Mouse (Mus musculus): ENCODE results near the gene Entpd7. TPM values are rescaled to one million over a fixed set of nuclear protein-coding genes. Genes with fewer than 3 reads are reported as not detected.

Gene Entpd7
- polyA plus RNA-seq, 1 experiment from 2014 or later: 6.7 TPM

DNA sequence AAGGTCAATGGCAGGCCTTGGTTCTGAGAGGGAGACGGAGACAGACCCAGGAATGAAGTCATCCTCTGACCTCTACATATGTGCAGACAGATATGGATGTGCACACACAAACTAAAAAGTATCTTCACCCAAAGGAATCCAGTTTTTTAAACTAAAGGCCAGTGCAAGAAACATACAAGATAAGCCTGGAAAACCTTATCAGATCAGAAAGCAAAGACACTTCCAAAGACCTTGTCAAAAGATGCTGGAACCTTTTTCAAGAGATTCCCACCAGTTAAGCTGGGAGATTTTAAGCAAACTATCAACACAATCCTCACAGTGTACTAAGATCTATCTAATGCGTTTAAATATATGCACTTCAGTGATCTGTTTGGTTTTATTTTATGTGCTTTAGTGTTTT, 60.5 kb downstream of the Entpd7 start:
- 96% methylated on average over 2 of the region's 2 CpGs for WGBS
- no peak overlapping the region for H3K9ac ChIP-seq (ENCODE audit: low read length)
- H3K9me3 ChIP-seq (replicated peaks; ENCODE audit: control insufficient read depth, low read length): no peaks in the 10 kb centered on the region
- no peaks in the 10 kb centered on the region; the same call in 1 of the 2 replicates for H3K4me1 ChIP-seq (ENCODE audit: control insufficient read depth, insufficient read depth, low read length)
- no peak overlapping the region for H3K27ac ChIP-seq (ENCODE audit: low read depth, low read length)
- H3K4me2 ChIP-seq (ENCODE audit: low read length): no peak overlapping the region
- DNase-seq (ENCODE audit: low spot score) (no peak), ATAC-seq (no peak)
- no peak overlapping the region for H3K4me3 ChIP-seq (ENCODE audit: low read depth, low read length)
- peaks cover 57% of the 10 kb centered on the region for H3K36me3 ChIP-seq (ENCODE audit: control insufficient read depth, insufficient read depth, low read length)
- H3K27me3 ChIP-seq (replicated peaks; ENCODE audit: control insufficient read depth, insufficient read depth, low read length): no peaks in the 10 kb centered on the region

DNA sequence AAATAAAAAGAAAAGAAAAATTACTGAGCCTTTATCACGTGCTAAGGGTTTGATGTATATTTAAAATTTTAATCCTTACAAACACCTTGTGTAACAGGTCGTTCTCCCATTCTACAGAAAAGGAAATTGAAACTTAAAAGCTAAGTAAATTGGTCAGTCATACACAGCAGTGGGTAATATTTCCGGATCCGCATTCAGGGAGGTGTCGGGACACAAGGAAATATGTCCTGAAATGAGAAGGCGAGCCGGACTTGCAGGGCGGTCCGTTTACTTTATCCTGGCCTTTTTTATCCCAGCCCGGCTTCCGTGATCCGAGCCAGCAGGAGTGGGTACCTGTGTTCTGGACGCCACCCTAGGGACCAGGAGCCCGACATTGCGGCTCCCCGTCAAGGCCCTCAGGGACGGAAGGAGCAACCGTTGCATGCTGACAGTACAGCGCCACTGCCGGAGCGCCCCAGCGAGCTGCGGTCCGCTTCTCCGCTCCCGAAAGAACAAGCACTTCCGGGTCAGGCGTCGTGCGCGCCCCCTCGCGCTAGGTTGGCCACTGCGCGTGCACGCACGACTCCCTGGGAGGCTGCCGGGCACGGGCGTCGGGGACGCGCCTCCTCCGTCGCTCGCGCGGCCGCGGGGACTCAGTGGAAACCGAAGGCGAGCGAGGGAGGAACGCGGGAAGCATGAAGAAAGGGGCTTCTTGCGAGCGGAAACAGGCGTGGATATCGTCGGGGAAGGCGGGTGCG, 63.2 kb downstream of the Entpd7 start, which contains the start of the genes Cutc and Cox15:
TSS of gene Cutc (plus strand) at position 508 of the 737 bp plus-strand sequence.
TSS of gene Cox15 (minus strand) at position 512 of the 737 bp plus-strand sequence.
- Histone ChIP-seq H3K27me3 (replicated peaks; ENCODE audit: control insufficient read depth, insufficient read depth, low read length) (no peaks in the 10 kb centered on the region), H3K27ac (ENCODE audit: low read depth, low read length) (peak within 1 kb of the TSS; percentile 90), H3K36me3 (ENCODE audit: control insufficient read depth, insufficient read depth, low read length) (peaks cover 32% of the 10 kb centered on the region), H3K9ac (ENCODE audit: low read length) (peak within 1 kb of the TSS; percentile 68), H3K4me3 (ENCODE audit: low read depth, low read length) (peak within 1 kb of the TSS; percentile 55), H3K9me3 (replicated peaks; ENCODE audit: control insufficient read depth, low read length) (no peaks in the 10 kb centered on the region), H3K4me2 (ENCODE audit: low read length) (peak within 1 kb of the TSS; percentile 67), H3K4me1 (ENCODE audit: control insufficient read depth, insufficient read depth, low read length) (no peaks in the 10 kb centered on the region; the same call in 1 of the 2 replicates)
- 1% methylated on average over 60 of the region's 62 CpGs for WGBS
- DNase-seq (ENCODE audit: low spot score) (peak; percentile 98), ATAC-seq (peak; percentile 94)

DNA sequence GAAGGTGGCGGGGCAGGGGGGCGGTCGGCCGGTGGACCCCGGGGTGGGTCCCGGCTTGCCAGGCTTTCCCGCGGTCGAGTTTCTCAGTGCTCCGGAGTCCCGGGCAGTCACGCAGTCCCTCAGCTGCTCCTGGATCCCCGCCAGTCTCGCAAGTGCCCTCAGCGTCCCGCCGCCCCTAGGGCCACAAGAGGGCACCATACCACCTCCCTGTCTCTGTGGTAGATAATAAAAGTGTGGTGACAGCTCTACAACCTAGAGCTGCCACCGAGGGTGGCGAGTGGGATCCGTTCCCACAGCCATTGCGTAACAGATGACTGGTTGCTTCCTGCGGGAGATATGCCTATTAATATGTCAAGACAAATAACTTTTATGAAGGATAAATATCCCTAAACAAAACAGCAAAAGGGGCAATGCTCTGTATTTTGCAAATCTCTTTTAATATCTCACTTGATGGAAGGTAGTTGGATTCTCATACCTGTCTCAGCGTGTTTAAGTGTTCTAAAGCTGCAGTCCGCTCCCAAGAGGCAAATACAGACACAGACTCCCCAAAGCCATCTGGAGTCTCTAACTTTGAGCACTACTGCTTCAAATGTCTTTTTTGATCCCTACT, 63.9 kb downstream of the Entpd7 start:
- peak overlapping the region; percentile 55 for H3K4me3 ChIP-seq (ENCODE audit: low read depth, low read length)
- WGBS: 2% methylated on average over 23 of the region's 24 CpGs
- peak overlapping the region; percentile 67 for H3K4me2 ChIP-seq (ENCODE audit: low read length)
- ATAC-seq (peak; percentile 89), DNase-seq (ENCODE audit: low spot score) (peak; percentile 85)
- H3K27me3 ChIP-seq (replicated peaks; ENCODE audit: control insufficient read depth, insufficient read depth, low read length): no peaks in the 10 kb centered on the region
- peak overlapping the region; percentile 90 for H3K27ac ChIP-seq (ENCODE audit: low read depth, low read length)
- peak overlapping the region; percentile 68 for H3K9ac ChIP-seq (ENCODE audit: low read length)
- H3K36me3 ChIP-seq (ENCODE audit: control insufficient read depth, insufficient read depth, low read length): peaks cover 25% of the 10 kb centered on the region
- H3K4me1 ChIP-seq (ENCODE audit: control insufficient read depth, insufficient read depth, low read length): no peaks in the 10 kb centered on the region; the same call in 1 of the 2 replicates
- H3K9me3 ChIP-seq (replicated peaks; ENCODE audit: control insufficient read depth, low read length): no peaks in the 10 kb centered on the region

DNA sequence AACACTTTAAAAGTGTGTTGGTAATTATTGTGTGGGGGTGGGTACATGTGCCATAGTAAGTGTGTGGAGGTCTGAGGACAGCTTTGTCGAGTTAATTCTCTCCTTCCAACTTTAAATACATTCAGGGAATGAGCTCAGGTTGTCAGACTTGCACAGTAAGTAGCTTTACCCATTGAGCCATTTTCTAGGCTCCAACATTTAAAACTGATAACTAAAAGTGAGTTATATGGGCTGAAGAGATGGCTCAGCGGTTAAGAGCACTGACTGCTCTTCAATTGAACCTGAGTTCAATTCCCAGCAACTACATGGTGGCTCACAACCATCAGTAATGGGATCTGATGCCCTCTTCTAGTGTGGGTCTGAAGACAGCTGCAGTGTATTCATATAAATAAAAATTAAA, 64.8 kb downstream of the Entpd7 start:
- H3K9ac ChIP-seq (ENCODE audit: low read length): no peak overlapping the region
- H3K4me2 ChIP-seq (ENCODE audit: low read length): no peak overlapping the region
- H3K27me3 ChIP-seq (replicated peaks; ENCODE audit: control insufficient read depth, insufficient read depth, low read length): no peaks in the 10 kb centered on the region
- DNase-seq (ENCODE audit: low spot score) (no peak), ATAC-seq (no peak)
- peaks cover 16% of the 10 kb centered on the region for H3K36me3 ChIP-seq (ENCODE audit: control insufficient read depth, insufficient read depth, low read length)
- H3K4me3 ChIP-seq (ENCODE audit: low read depth, low read length): no peak overlapping the region
- no peaks in the 10 kb centered on the region for H3K9me3 ChIP-seq (replicated peaks; ENCODE audit: control insufficient read depth, low read length)
- no peaks in the 10 kb centered on the region; the same call in 1 of the 2 replicates for H3K4me1 ChIP-seq (ENCODE audit: control insufficient read depth, insufficient read depth, low read length)
- 74% methylated on average over 2 of the region's 2 CpGs for WGBS
- H3K27ac ChIP-seq (ENCODE audit: low read depth, low read length): no peak overlapping the region

DNA sequence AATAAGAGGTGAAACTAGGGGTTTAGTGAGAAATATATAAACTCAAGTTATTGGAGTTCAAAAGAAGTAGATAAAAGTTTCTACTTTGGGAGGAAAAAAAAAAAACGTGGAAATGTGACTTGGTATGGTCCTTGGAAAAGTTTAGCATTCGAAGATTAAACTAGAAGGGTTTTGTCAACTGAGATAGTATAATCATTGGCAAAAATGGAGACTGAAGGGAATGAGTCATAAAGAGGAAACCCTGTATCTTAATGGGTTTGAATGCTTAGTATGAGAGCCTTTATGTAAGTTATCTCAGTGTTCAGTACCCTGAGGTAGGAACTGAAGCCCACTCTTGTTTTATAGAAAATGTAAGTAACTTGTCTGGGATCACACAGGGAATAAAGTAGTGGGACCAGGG, 65.4 kb downstream of the Entpd7 start:
- no peaks in the 10 kb centered on the region for H3K27me3 ChIP-seq (replicated peaks; ENCODE audit: control insufficient read depth, insufficient read depth, low read length)
- H3K9me3 ChIP-seq (replicated peaks; ENCODE audit: control insufficient read depth, low read length): no peaks in the 10 kb centered on the region
- H3K9ac ChIP-seq (ENCODE audit: low read length): no peak overlapping the region
- no peak overlapping the region for H3K4me3 ChIP-seq (ENCODE audit: low read depth, low read length)
- peaks cover 13% of the 10 kb centered on the region for H3K36me3 ChIP-seq (ENCODE audit: control insufficient read depth, insufficient read depth, low read length)
- no peak overlapping the region for H3K27ac ChIP-seq (ENCODE audit: low read depth, low read length)
- no peak for ATAC-seq
- no peaks in the 10 kb centered on the region; the same call in 1 of the 2 replicates for H3K4me1 ChIP-seq (ENCODE audit: control insufficient read depth, insufficient read depth, low read length)
- H3K4me2 ChIP-seq (ENCODE audit: low read length): no peak overlapping the region
- DNase-seq (ENCODE audit: low spot score): no peak
- WGBS: 76% methylated on average over 2 of the region's 2 CpGs

DNA sequence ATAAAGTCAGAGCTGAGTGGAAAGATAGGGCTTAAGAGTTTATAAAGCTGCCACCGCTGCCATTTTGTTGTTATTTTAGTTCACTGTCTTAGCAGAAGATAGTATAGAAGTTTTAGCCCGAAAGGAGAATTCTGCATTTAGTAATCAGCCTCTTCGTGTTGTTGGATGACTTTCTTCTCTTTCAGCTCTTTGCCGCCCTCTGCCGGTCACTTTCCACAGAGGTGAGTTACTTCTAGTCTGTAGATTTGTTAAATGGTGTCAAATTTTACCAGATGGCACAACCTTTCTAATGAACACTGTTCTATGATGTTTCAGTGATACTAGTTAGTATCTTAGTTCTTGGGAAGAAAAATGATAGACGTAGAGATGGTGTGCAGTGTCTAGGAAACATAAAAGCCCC, 71.0 kb downstream of the Entpd7 start:
- Histone ChIP-seq H3K9me3 (replicated peaks; ENCODE audit: control insufficient read depth, low read length) (no peaks in the 10 kb centered on the region), H3K36me3 (ENCODE audit: control insufficient read depth, insufficient read depth, low read length) (no peaks in the 10 kb centered on the region), H3K27me3 (replicated peaks; ENCODE audit: control insufficient read depth, insufficient read depth, low read length) (no peaks in the 10 kb centered on the region), H3K4me3 (ENCODE audit: low read depth, low read length) (no peak overlapping the region), H3K4me2 (ENCODE audit: low read length) (no peak overlapping the region), H3K4me1 (ENCODE audit: control insufficient read depth, insufficient read depth, low read length) (no peaks in the 10 kb centered on the region), H3K27ac (ENCODE audit: low read depth, low read length) (no peak overlapping the region), H3K9ac (ENCODE audit: low read length) (no peak overlapping the region)
- 23% methylated on average over 6 of the region's 6 CpGs for WGBS
- DNase-seq (ENCODE audit: low spot score) (peak; percentile 84), ATAC-seq (no peak)

DNA sequence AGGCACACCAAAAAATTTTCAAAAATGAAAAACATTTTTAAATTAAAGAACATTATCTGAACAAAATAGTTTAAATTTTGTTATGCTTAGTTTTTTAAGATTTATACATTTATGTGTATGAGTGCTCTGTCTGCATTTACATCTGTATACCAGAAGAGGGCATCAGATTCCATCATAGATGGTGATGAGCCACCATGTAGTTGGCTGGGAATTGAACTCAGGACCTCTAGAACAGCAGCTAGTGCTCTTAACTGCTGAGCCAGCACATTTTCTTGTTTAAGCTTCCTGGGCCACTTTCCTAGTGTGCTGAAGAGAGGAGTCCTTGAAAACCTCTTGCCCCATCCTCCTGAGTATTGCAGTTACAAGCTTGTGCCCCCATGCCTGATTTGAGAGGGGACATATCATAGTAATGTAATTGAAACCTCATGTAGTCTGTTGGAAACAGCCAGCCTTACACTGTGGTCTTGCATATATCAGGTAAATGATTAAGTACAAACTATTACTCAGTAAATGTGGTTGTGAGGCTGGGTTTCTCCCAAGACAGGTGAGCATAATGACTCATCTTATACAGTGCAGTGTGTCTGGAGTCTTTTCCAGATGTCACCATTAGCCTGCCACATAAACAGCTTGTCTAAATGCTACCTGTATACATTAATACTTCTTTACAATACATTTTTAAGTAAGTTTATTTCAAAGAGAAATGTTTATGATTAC, 72.2 kb downstream of the Entpd7 start:
- no peaks in the 10 kb centered on the region for H3K9me3 ChIP-seq (replicated peaks; ENCODE audit: control insufficient read depth, low read length)
- H3K4me3 ChIP-seq (ENCODE audit: low read depth, low read length): no peak overlapping the region
- H3K27ac ChIP-seq (ENCODE audit: low read depth, low read length): no peak overlapping the region
- no peak for DNase-seq (ENCODE audit: low spot score)
- no peaks in the 10 kb centered on the region for H3K36me3 ChIP-seq (ENCODE audit: control insufficient read depth, insufficient read depth, low read length)
- no peak for ATAC-seq
- no peaks in the 10 kb centered on the region for H3K4me1 ChIP-seq (ENCODE audit: control insufficient read depth, insufficient read depth, low read length)
- H3K9ac ChIP-seq (ENCODE audit: low read length): no peak overlapping the region
- no peaks in the 10 kb centered on the region for H3K27me3 ChIP-seq (replicated peaks; ENCODE audit: control insufficient read depth, insufficient read depth, low read length)
- no peak overlapping the region for H3K4me2 ChIP-seq (ENCODE audit: low read length)

DNA sequence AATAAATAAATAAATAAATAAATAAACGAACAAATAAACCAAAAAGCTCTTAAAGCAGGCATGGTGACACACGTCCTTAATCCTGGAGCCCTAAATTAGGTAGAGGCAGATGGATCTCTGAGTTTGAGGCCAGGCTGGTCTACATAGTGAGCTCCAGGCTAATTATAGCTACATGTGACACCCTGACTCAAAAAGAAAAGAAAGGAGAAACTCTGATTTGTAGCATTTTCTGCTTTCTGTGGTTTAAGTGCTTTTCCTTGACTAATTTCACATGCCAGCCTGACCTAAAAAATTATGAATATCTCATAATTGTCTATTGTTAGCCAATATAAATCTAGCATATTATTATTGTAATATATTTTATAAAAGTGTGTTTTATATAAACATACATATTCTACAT, 72.9 kb downstream of the Entpd7 start:
- H3K27ac ChIP-seq (ENCODE audit: low read depth, low read length): no peak overlapping the region
- no peak overlapping the region for H3K4me3 ChIP-seq (ENCODE audit: low read depth, low read length)
- DNase-seq (ENCODE audit: low spot score) (no peak), ATAC-seq (no peak)
- 78% methylated on average over 2 of the region's 2 CpGs for WGBS
- no peaks in the 10 kb centered on the region for H3K9me3 ChIP-seq (replicated peaks; ENCODE audit: control insufficient read depth, low read length)
- no peak overlapping the region for H3K4me2 ChIP-seq (ENCODE audit: low read length)
- no peaks in the 10 kb centered on the region for H3K27me3 ChIP-seq (replicated peaks; ENCODE audit: control insufficient read depth, insufficient read depth, low read length)
- H3K4me1 ChIP-seq (ENCODE audit: control insufficient read depth, insufficient read depth, low read length): no peaks in the 10 kb centered on the region
- H3K9ac ChIP-seq (ENCODE audit: low read length): no peak overlapping the region
- no peaks in the 10 kb centered on the region for H3K36me3 ChIP-seq (ENCODE audit: control insufficient read depth, insufficient read depth, low read length)

Data from forebrain, embryonic 14.5 days (tissue).